Mouse (Mus musculus) cerebellum, adult 2 months (tissue): ENCODE results near the gene Hist1h3g.

Experiments
- CTCF ChIP-seq: fragments of 200-500 bp; IDR thresholded peaks from 2 replicates; pipeline ENCODE4 v1.5.1; 2011; ENCODE audit warnings: low read depth, mild to moderate bottlenecking, control low read depth, low read length, moderate library complexity, borderline replicate concordance; ENCODE audit not compliant: insufficient read depth
- POLR2A ChIP-seq: fragments of 200-500 bp; IDR thresholded peaks from 2 replicates; pipeline ENCODE4 v1.6.1; 2011; ENCODE audit warnings: low read length, control low read depth, borderline replicate concordance; ENCODE audit not compliant: insufficient read depth

DNA sequence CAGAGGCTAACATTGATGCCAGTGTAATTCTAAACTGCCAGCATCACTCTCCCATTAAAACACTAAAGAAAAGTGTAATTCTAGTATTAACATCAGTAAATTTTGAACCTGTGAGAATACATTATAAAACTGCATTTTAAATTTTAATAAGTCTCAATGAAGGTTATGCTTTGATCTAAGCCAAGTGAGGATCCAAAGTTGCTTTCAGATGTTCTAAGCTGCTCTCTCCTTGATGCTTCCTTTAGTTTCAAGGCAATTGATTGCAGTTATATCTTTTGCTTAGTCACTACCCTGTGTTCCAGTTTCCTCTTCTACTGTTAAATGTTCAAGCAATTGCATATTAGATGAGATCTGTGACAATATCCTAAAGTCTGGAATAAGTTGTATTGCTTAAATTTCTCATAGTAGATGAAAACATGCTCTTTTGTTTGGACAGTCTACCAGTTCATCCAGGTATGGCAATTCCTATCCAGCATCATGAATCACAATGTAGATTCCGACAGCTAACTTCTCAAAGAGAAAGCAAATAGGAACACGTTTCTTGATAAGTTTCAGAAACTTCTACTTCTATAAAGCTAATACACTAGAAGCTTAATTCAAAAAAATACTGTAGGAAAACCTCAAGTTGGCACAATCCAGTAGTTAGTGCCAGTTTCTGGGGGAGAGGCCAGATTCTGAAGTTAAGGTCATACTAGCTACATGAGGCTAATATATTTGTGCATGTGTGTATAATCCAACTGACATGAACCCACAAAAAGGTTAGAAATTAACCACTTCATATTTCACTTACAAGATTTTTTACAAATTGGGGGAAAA, 37.2 kb downstream of the Hist1h3g start:
- no peak for TF ChIP-seq CTCF
- no peak for TF ChIP-seq POLR2A
